Mouse (Mus musculus): ENCODE data around the gene Lce1h.

DNA sequence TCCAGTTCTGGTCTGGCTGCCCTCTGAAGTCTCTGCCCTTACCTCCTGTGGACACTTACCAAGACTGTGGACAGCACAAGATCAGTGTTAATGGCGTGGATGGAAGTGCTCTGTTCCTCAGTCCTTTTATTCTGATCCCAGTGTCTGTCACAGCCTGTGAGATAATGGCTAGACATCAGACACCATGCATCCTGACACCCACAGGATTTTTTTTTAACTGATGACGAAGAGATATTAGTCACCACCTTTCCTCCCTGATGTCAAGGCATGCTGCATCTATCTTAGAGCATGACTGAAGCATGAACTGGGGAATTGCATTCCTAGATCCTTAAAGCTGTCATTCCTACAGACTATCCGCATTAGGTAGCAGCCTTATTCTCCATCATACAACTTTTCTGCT, 44.6 kb downstream of the Lce1h start, which contains the start of gene Lce1f:
- TF ChIP-seq CTCF (IDR thresholded peaks at IDR 0.05; ENCODE audit: low read depth, low read length) (no peak), POLR2A (IDR thresholded peaks at IDR 0.05; ENCODE audit: insufficient read depth, low read length) (no peak), EP300 (IDR thresholded peaks at IDR 0.05; ENCODE audit: insufficient read depth, low read depth, low read length) (no peak)
